Mouse (Mus musculus) midbrain, embryonic 10.5 days (tissue): ENCODE measurements at regions not wholly inside any gene's neighbourhood (a gene's known extent, or its start where the extent isn't known, plus 50 kb on each side); places are given as distances from the start of the nearest gene placed in this dataset.

Experiments used
- DNase-seq: peaks from one replicate; pipeline ENCODE4 v3.0.0-alpha.2; 2017; ENCODE audit warnings: low spot score
- H3K27ac ChIP-seq: fragments of 300-500 bp; sonication (generic); replicated peaks from 2 replicates; pipeline ENCODE4 v1.5.1; 2016; ENCODE audit warnings: mild to moderate bottlenecking
- H3K27me3 ChIP-seq: fragments of 300-500 bp; sonication (generic); 2 replicates; pipeline ENCODE4 v1.6.1; 2016; ENCODE audit warnings: low read depth, mild to moderate bottlenecking; ENCODE audit not compliant: poor library complexity, severe bottlenecking
- H3K36me3 ChIP-seq: fragments of 300-500 bp; sonication (generic); 2 replicates; pipeline ENCODE4 v1.6.1; 2016; ENCODE audit warnings: mild to moderate bottlenecking, moderate library complexity
- H3K4me1 ChIP-seq: fragments of 300-500 bp; sonication (generic); 2 replicates; pipeline ENCODE4 v1.6.1; 2016
- H3K4me3 ChIP-seq: fragments of 300-500 bp; sonication (generic); 2 replicates; pipeline ENCODE4 v1.5.1; 2016; ENCODE audit warnings: mild to moderate bottlenecking, moderate library complexity
- H3K9me3 ChIP-seq: fragments of 300-500 bp; sonication (generic); replicated peaks from 2 replicates; pipeline ENCODE4 v1.6.1; 2016; ENCODE audit warnings: mild to moderate bottlenecking
- WGBS: fragments of 180-500 bp; shearing (Covaris S2); methylation state at CpG from one replicate; pipeline ENCODE4 v1.1.7; 2016; 5-methylcytosine and 5-hydroxymethylcytosine counted together

GRCm38 (mm10) chr12:117450106-117450505, 66.2 kb upstream of the Rapgef5 start:
- DNase-seq, result no peak
- Histone ChIP-seq H3K27ac (no peak overlapping the region), H3K4me1 (peaks cover 18% of the 10 kb centered on the region), H3K36me3 (no peaks in the 10 kb centered on the region), H3K9me3 (no peaks in the 10 kb centered on the region), H3K4me3 (no peak overlapping the region), H3K27me3 (no peaks in the 10 kb centered on the region)

- Histone ChIP-seq H3K36me3 (no peaks in the 10 kb centered on the region), H3K4me3 (no peak overlapping the region), H3K27me3 (no peaks in the 10 kb centered on the region), H3K9me3 (no peaks in the 10 kb centered on the region), H3K27ac (no peak overlapping the region), H3K4me1 (peaks cover 18% of the 10 kb centered on the region)
- 56% methylated on average over 3 of the region's 3 CpGs for WGBS
- no peak for DNase-seq
Observed at GRCm38 (mm10) chr12:117450871-117451270, 65.4 kb upstream of the Rapgef5 start.

- H3K4me1 ChIP-seq, result peaks cover 21% of the 10 kb centered on the region
- H3K27ac ChIP-seq, result no peak overlapping the region
- DNase-seq, result no peak
- no peaks in the 10 kb centered on the region for H3K36me3 ChIP-seq
- H3K9me3 ChIP-seq, result no peaks in the 10 kb centered on the region
- no peak overlapping the region for H3K4me3 ChIP-seq
- 56% methylated on average over 4 of the region's 4 CpGs for WGBS
- no peaks in the 10 kb centered on the region for H3K27me3 ChIP-seq
Observed at GRCm38 (mm10) chr12:117451441-117451840, 64.8 kb upstream of the Rapgef5 start.

- H3K36me3 ChIP-seq, result no peaks in the 10 kb centered on the region
- H3K4me3 ChIP-seq, result no peak overlapping the region
- 87% methylated on average over 7 of the region's 7 CpGs for WGBS
- no peak for DNase-seq
- no peaks in the 10 kb centered on the region for H3K27me3 ChIP-seq
- H3K9me3 ChIP-seq, result no peaks in the 10 kb centered on the region
- no peak overlapping the region for H3K27ac ChIP-seq
- H3K4me1 ChIP-seq, result peaks cover 9% of the 10 kb centered on the region
Observed at GRCm38 (mm10) chr12:117455800-117456199, 60.5 kb upstream of the Rapgef5 start.

- Histone ChIP-seq H3K9me3 (no peaks in the 10 kb centered on the region), H3K27ac (0 out of 2 replicates have a peak overlapping the region, but pooled peaks have one; percentile 13), H3K4me1 (peaks cover 9% of the 10 kb centered on the region), H3K36me3 (no peaks in the 10 kb centered on the region), H3K27me3 (no peaks in the 10 kb centered on the region), H3K4me3 (no peak overlapping the region)
- no peak for DNase-seq
- WGBS, result 68% methylated on average over 9 of the region's 9 CpGs
Observed at GRCm38 (mm10) chr12:117458132-117459070, 57.9 kb upstream of the Rapgef5 start.

- Histone ChIP-seq H3K4me1 (peaks cover 9% of the 10 kb centered on the region), H3K27ac (no peak overlapping the region), H3K36me3 (no peaks in the 10 kb centered on the region), H3K4me3 (no peak overlapping the region), H3K9me3 (no peaks in the 10 kb centered on the region), H3K27me3 (no peaks in the 10 kb centered on the region)
- no peak for DNase-seq
- 90% methylated on average over 4 of the region's 4 CpGs for WGBS
Observed at GRCm38 (mm10) chr12:117459541-117459940, 56.7 kb upstream of the Rapgef5 start.

- WGBS, result 94% methylated on average over 3 of the region's 3 CpGs
- Histone ChIP-seq H3K36me3 (no peaks in the 10 kb centered on the region), H3K4me1 (peaks cover 8% of the 10 kb centered on the region; the same call in 1 of the 2 replicates), H3K27me3 (no peaks in the 10 kb centered on the region), H3K9me3 (no peaks in the 10 kb centered on the region), H3K27ac (no peak overlapping the region), H3K4me3 (no peak overlapping the region)
- DNase-seq, result no peak
Observed at GRCm38 (mm10) chr12:117465206-117465605, 51.1 kb upstream of the Rapgef5 start.

- no peaks in the 10 kb centered on the region for H3K27me3 ChIP-seq
- no peak for DNase-seq
- no peak overlapping the region for H3K27ac ChIP-seq
- no peak overlapping the region for H3K4me3 ChIP-seq
- H3K4me1 ChIP-seq, result peaks cover 8% of the 10 kb centered on the region; the same call in 1 of the 2 replicates
- no peaks in the 10 kb centered on the region for H3K9me3 ChIP-seq
- no peaks in the 10 kb centered on the region for H3K36me3 ChIP-seq
- whole genome bisulfite sequencing, result 66% methylated on average over 7 of the region's 7 CpGs
Observed at GRCm38 (mm10) chr12:117465998-117466397, 50.3 kb upstream of the Rapgef5 start.
